Mouse (Mus musculus) spleen, adult 2 months (tissue): ENCODE measurements around the gene Pgap2. TPM values are rescaled to one million over a fixed set of nuclear protein-coding genes. Genes with fewer than 3 reads are reported as not detected.

Source experiments
- DNase-seq, 2 experiments: peaks; one replicate each; pipeline versions ENCODE4 v3.0.0 to v3.0.0-alpha.2; 2012 to 2021; ENCODE audit warnings: low spot score in 2 of 2, low read depth in 1 of 2
- H3K27ac ChIP-seq: fragments of 200-500 bp; 2 replicates; pipeline ENCODE4 v1.5.1; 2012; ENCODE audit warnings: low read length, inconsistent platforms; ENCODE audit not compliant: insufficient read depth
- H3K27me3 ChIP-seq: fragments of 200-500 bp; 2 replicates; pipeline ENCODE4 v1.6.1; 2012; ENCODE audit warnings: mild to moderate bottlenecking, moderate library complexity, low read length, inconsistent platforms; ENCODE audit not compliant: control insufficient read depth, insufficient read depth
- H3K36me3 ChIP-seq: fragments of 200-500 bp; 2 replicates; pipeline ENCODE4 v1.6.1; 2012; ENCODE audit warnings: mild to moderate bottlenecking, low read length, inconsistent platforms; ENCODE audit not compliant: control insufficient read depth, insufficient read depth
- H3K4me1 ChIP-seq: fragments of 200-500 bp; 2 replicates; pipeline ENCODE4 v1.6.1; 2011; ENCODE audit warnings: inconsistent platforms; ENCODE audit not compliant: control insufficient read depth, insufficient read depth, insufficient read length
- H3K4me3 ChIP-seq: fragments of 200-500 bp; 2 replicates; pipeline ENCODE4 v1.5.1; 2011; ENCODE audit warnings: mild to moderate bottlenecking, inconsistent platforms; ENCODE audit not compliant: insufficient read depth, insufficient read length; ENCODE audit errors: extremely low read depth
- CTCF ChIP-seq: fragments of 200-500 bp; IDR thresholded peaks from 2 replicates; pipeline ENCODE4 v1.5.1; 2011; ENCODE audit warnings: mild to moderate bottlenecking, inconsistent platforms; ENCODE audit not compliant: insufficient read depth, insufficient read length, insufficient replicate concordance; ENCODE audit errors: extremely low read depth
- POLR2A ChIP-seq: fragments of 200-500 bp; IDR thresholded peaks from 2 replicates; pipeline ENCODE4 v1.6.1; 2011; ENCODE audit warnings: low read depth, low read length, inconsistent platforms
- WGBS: fragments of 180-500 bp; shearing (Covaris S2); methylation state at CpG from one replicate; pipeline ENCODE4 v1.1.7; 2018; 5-methylcytosine and 5-hydroxymethylcytosine counted together
- polyA plus RNA-seq: library from polyadenylated mRNA; depleted of rRNA; stranded (reverse); fragments of >200 nt; gene quantifications from 2 replicates; pipeline ENCODE4 v1.2.3, GENCODE M21; 2012

Pgap2 gene
- polyA plus RNA-seq, 1 experiment, result 57.8 TPM

GRCm38 (mm10) chr7:102223883-102224738 is 14.1 kb downstream of the Pgap2 start:
- no peaks in the 10 kb centered on the region for H3K4me1 ChIP-seq
- H3K27me3 ChIP-seq, result no peaks in the 10 kb centered on the region
- 0 out of 2 replicates have a peak, but pooled peaks cover 2% of the 10 kb centered on the region for H3K36me3 ChIP-seq
- H3K27ac ChIP-seq, result no peak overlapping the region
- TF ChIP-seq POLR2A (no peak), CTCF (no peak)
- no peak overlapping the region for H3K4me3 ChIP-seq
- DNase-seq, result no peak
- 86% methylated on average over 5 of the region's 5 CpGs for WGBS

GRCm38 (mm10) chr7:102226051-102226450 is 16.0 kb downstream of the Pgap2 start:
- H3K4me1 ChIP-seq, result no peaks in the 10 kb centered on the region
- TF ChIP-seq POLR2A (no peak), CTCF (no peak)
- H3K27ac ChIP-seq, result no peak overlapping the region
- WGBS, result 91% methylated on average over 6 of the region's 6 CpGs
- H3K27me3 ChIP-seq, result no peaks in the 10 kb centered on the region
- 0 out of 2 replicates have a peak, but pooled peaks cover 2% of the 10 kb centered on the region for H3K36me3 ChIP-seq
- H3K4me3 ChIP-seq, result no peak overlapping the region
- DNase-seq, result no peak

- Histone ChIP-seq H3K4me1 (no peaks in the 10 kb centered on the region), H3K27ac (no peak overlapping the region), H3K4me3 (no peak overlapping the region), H3K36me3 (0 out of 2 replicates have a peak, but pooled peaks cover 2% of the 10 kb centered on the region), H3K27me3 (no peaks in the 10 kb centered on the region)
- DNase-seq, result no peak
- TF ChIP-seq POLR2A (no peak), CTCF (no peak)
- WGBS, result 96% methylated on average over 4 of the region's 4 CpGs
Measured at GRCm38 (mm10) chr7:102228049-102228670, 18.2 kb downstream of the Pgap2 start.

GRCm38 (mm10) chr7:102229814-102230213 is 19.8 kb downstream of the Pgap2 start:
- Histone ChIP-seq H3K36me3 (0 out of 2 replicates have a peak, but pooled peaks cover 2% of the 10 kb centered on the region), H3K27ac (no peak overlapping the region), H3K27me3 (no peaks in the 10 kb centered on the region), H3K4me3 (no peak overlapping the region), H3K4me1 (no peaks in the 10 kb centered on the region)
- DNase-seq, result no peak
- no peak for TF ChIP-seq CTCF
- TF ChIP-seq POLR2A, result no peak
- WGBS, result 91% methylated on average over 6 of the region's 6 CpGs

- WGBS, result 65% methylated on average over 4 of the region's 4 CpGs
- Histone ChIP-seq H3K27ac (no peak overlapping the region), H3K36me3 (peaks cover 12% of the 10 kb centered on the region; the same call in 1 of the 2 replicates), H3K4me1 (no peaks in the 10 kb centered on the region), H3K4me3 (no peak overlapping the region), H3K27me3 (no peaks in the 10 kb centered on the region)
- TF ChIP-seq CTCF (no peak), POLR2A (no peak)
- no peak for DNase-seq
Measured at GRCm38 (mm10) chr7:102233059-102233458, 23.1 kb downstream of the Pgap2 start.

- H3K27ac ChIP-seq, result no peak overlapping the region
- no peaks in the 10 kb centered on the region for H3K27me3 ChIP-seq
- H3K4me3 ChIP-seq, result no peak overlapping the region
- no peak for TF ChIP-seq CTCF
- TF ChIP-seq POLR2A, result no peak
- 83% methylated on average over 8 of the region's 8 CpGs for WGBS
- no peak for DNase-seq
- H3K36me3 ChIP-seq, result peaks cover 33% of the 10 kb centered on the region
- H3K4me1 ChIP-seq, result peaks cover 3% of the 10 kb centered on the region; the same call in 1 of the 2 replicates
Measured at GRCm38 (mm10) chr7:102238686-102239286, 28.8 kb downstream of the Pgap2 start.
